In genomic region chr7:145181376-145182034, GRCm38 (mm10) we compare ENCODE assay signal across 11 mouse cellular contexts. TPM values are rescaled to one million over a fixed set of nuclear protein-coding genes. Genes with fewer than 3 reads are reported as not detected.
DNase-seq lines count a peak whose midpoint lies in the region; ATAC-seq and TF ChIP-seq lines count a peak whose summit lies in the region.
"Had no signal": no experiment of that assay in that cellular context is flagged by ENCODE, and none has a peak within 500 bp of the region (broad histone marks: within the 10 kb centered on the region; RNA-seq: fewer than 3 reads in every experiment).

No protein-coding gene starts in this region.

- no peak overlapping the region for H3K4me3 ChIP-seq in kidney, adult 2 months (ENCODE audit: insufficient read depth, low read depth, low read length)
- H3K4me3 ChIP-seq in forebrain, embryonic 15.5 days: no peak overlapping the region
- H3K4me3 ChIP-seq in stomach, postnatal 0 days (ENCODE audit: low read depth, low read length): no peak overlapping the region
- H3K4me3 ChIP-seq: liver, embryonic 12.5 days had no signal

- H3K27ac ChIP-seq in kidney, adult 2 months (ENCODE audit: insufficient read depth, low read depth, low read length): no peak overlapping the region
- no peak overlapping the region for H3K27ac ChIP-seq in forebrain, embryonic 15.5 days (replicated peaks)
- H3K27ac ChIP-seq in stomach, postnatal 0 days (replicated peaks): no peak overlapping the region
- H3K27ac ChIP-seq: liver, embryonic 12.5 days had no signal

- WGBS in kidney, adult 2 months: 80% methylated on average over 11 of the region's 11 CpGs
- 24% methylated on average over 11 of the region's 11 CpGs for WGBS in forebrain, embryonic 15.5 days
- 56% methylated on average over 11 of the region's 11 CpGs for WGBS in stomach, postnatal 0 days

- DNase-seq in kidney, adult 9 months: peak; percentile 16
- DNase-seq in kidney, adult 2 months: no peak
- DNase-seq in right cerebral cortex, postnatal 10 days (ENCODE audit: low spot score in 2 of 2): peak; percentile 56 to 57
- DNase-seq in right cerebral cortex, adult 2 months (ENCODE audit: low spot score in 2 of 2): no peak
- no peak for DNase-seq in adrenal gland, adult 8-10 months
- DNase-seq in stomach, postnatal 0 days (ENCODE audit: low spot score): no peak
- DNase-seq: spleen, adult 18-20 months; thymus, adult 2 months had no signal

- ATAC-seq in forebrain, embryonic 15.5 days (replicated peaks): 0 out of 2 replicates have a peak, but pooled peaks have one; percentile 19
- no peak for ATAC-seq in stomach, postnatal 0 days (ENCODE audit: low FRiP score, low TSS enrichment)
- ATAC-seq: liver, embryonic 12.5 days had no signal

- no peak for TF ChIP-seq POLR2A in kidney, adult 2 months (IDR thresholded peaks at IDR 0.05; ENCODE audit: low read depth, low read length)

- H3K4me2 ChIP-seq in forebrain, embryonic 15.5 days (replicated peaks): no peak overlapping the region
- no peak overlapping the region for H3K4me2 ChIP-seq in stomach, postnatal 0 days (replicated peaks; ENCODE audit: low read depth)
- H3K4me2 ChIP-seq: liver, embryonic 12.5 days had no signal

- TF ChIP-seq EP300 in stomach, postnatal 0 days (optimal IDR thresholded peaks at IDR 0.05): no peak

- H3K9me3 ChIP-seq in forebrain, embryonic 15.5 days: no peaks in the 10 kb centered on the region
- H3K9me3 ChIP-seq in stomach, postnatal 0 days (ENCODE audit: control insufficient read depth, low read length): no peaks in the 10 kb centered on the region
- H3K9me3 ChIP-seq: liver, embryonic 12.5 days had no signal

- no peaks in the 10 kb centered on the region for H3K4me1 ChIP-seq in kidney, adult 2 months (ENCODE audit: control insufficient read depth, insufficient read depth, low read length)
- peaks cover 24% of the 10 kb centered on the region for H3K4me1 ChIP-seq in forebrain, embryonic 15.5 days
- 0 out of 2 replicates have a peak, but pooled peaks cover 3% of the 10 kb centered on the region for H3K4me1 ChIP-seq in stomach, postnatal 0 days (replicated peaks; ENCODE audit: control insufficient read depth, insufficient read depth)
- H3K4me1 ChIP-seq: liver, embryonic 12.5 days had no signal

- no peak overlapping the region for H3K9ac ChIP-seq in forebrain, embryonic 15.5 days (replicated peaks)
- H3K9ac ChIP-seq in stomach, postnatal 0 days (ENCODE audit: low read length): no peak overlapping the region
- H3K9ac ChIP-seq: liver, embryonic 12.5 days had no signal

- no peaks in the 10 kb centered on the region for H3K36me3 ChIP-seq in kidney, adult 2 months (ENCODE audit: control insufficient read depth, insufficient read depth, low read length)
- no peaks in the 10 kb centered on the region for H3K36me3 ChIP-seq in forebrain, embryonic 15.5 days
- H3K36me3 ChIP-seq in stomach, postnatal 0 days (ENCODE audit: control insufficient read depth, insufficient read depth, low read length): no peaks in the 10 kb centered on the region
- H3K36me3 ChIP-seq: liver, embryonic 12.5 days had no signal

- no peaks in the 10 kb centered on the region for H3K27me3 ChIP-seq in kidney, adult 2 months (replicated peaks; ENCODE audit: control insufficient read depth, insufficient read depth, low read length)
- H3K27me3 ChIP-seq in forebrain, embryonic 15.5 days: no peaks in the 10 kb centered on the region
- no peaks in the 10 kb centered on the region for H3K27me3 ChIP-seq in stomach, postnatal 0 days (ENCODE audit: control insufficient read depth, insufficient read depth, low read length)
- H3K27me3 ChIP-seq: liver, embryonic 12.5 days had no signal

- TF ChIP-seq CTCF in kidney, adult 2 months (conservative IDR thresholded peaks at IDR 0.05; ENCODE audit: insufficient read depth, insufficient read length, low read depth, low read length): no peak
- TF ChIP-seq CTCF in stomach, postnatal 0 days (IDR thresholded peaks at IDR 0.05; ENCODE audit: low read depth): no peak

RNA-seq across cellular contexts. Expression of gene 1810010D01Rik, which starts 26.4 kb away (rescaled TPM):
- polyA plus RNA-seq in kidney, adult 2 months (2012; rRNA removed): 0.42 and 0.88 TPM in 2 replicates
- 0.34 TPM in 1 of 2 replicates, not detected in the other for polyA plus RNA-seq in forebrain, embryonic 15.5 days (2015; fragmentation: Nextera tagmentation; extraction: Ambion mirVana)
- total RNA-seq in adrenal gland, adult 8-10 months (2022): 1 to 10 TPM in 1 of 4 experiments, under 1 TPM in 1, not detected in 2; 0.84 to 1.9 TPM
- polyA plus RNA-seq in stomach, postnatal 0 days (2015; fragmentation: Nextera tagmentation; extraction: Ambion mirVana): 111 and 135 TPM in 2 replicates
- total RNA-seq: heart, postnatal 25 days had no signal

Comparison
In these comparisons a context has a peak if more than half of its experiments do, and no peak if none do; other contexts are left out.
1. DNase-seq: peak in kidney, adult 9 months (single experiment) and right cerebral cortex, postnatal 10 days (2 of 2); none in kidney, adult 2 months (single experiment), right cerebral cortex, adult 2 months (0 of 2), adrenal gland, adult 8-10 months (single experiment) and stomach, postnatal 0 days (single experiment).
2. RNA of gene 1810010D01Rik, which starts 26.4 kb away (polyA plus RNA-seq): 111 to 135 TPM in stomach, postnatal 0 days; 0.42 to 0.88 TPM in kidney, adult 2 months and 0.34 TPM in forebrain, embryonic 15.5 days; every median in the first group is over 10 times any median in the second.